Mouse (Mus musculus): ENCODE data around the gene Sgta.
A peak's percentile ranks its signal among the peaks of the same experiment; 100 is the strongest.
"Not testable (repeated sequence)": the region's sequence is repeated elsewhere in the genome, so short reads cannot be mapped to it uniquely, and the experiment has no call there.

Gene Sgta

DNA sequence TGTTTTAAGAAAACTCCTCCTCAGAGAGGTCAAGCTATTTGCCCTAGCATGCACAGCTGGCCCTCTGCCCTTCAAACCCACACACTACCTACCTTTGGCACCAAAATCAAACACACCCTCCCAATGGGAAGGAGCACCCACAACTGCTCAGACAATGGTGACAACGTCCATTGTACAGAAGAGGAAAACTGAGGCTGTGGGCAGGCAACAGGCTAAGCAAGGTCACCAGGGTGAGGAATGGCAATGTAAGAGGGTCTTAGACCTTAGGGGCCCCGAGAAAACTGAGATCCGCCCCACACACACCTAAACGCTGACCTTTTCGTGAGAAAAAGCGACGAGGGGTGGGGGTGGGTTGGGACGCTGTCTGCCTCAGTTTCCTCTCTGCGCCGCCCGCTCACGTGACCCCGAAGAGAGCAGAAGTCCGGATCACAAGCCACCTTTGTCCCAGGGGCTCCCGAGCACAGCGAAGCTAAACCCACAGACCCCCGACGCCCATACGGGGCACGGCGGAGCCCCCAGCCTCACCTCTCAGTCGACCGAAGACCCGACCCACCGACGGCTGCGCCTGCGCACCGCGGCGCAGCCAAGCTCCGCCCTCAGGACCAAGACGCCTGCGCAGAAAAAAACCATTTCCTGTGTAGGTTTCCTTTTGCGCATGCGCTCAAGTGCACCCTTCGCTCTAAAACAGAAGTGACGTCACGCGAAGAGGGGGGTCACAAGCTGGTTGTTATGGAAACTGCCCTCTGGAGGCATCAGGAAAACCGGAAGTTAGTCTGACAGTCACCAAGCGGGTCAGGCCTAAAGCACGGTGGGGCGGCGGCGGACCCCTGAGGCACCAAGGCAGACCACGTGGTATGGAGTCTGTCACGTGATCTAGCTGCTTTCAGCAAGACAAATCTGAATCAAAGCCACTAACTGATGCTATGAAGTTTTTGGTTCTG is at the start of gene Sgta:
Gene Sgta (minus strand): TSS at position 579 of the 941 bp plus-strand sequence.
- DNase-seq, result peak; percentile 100

DNA sequence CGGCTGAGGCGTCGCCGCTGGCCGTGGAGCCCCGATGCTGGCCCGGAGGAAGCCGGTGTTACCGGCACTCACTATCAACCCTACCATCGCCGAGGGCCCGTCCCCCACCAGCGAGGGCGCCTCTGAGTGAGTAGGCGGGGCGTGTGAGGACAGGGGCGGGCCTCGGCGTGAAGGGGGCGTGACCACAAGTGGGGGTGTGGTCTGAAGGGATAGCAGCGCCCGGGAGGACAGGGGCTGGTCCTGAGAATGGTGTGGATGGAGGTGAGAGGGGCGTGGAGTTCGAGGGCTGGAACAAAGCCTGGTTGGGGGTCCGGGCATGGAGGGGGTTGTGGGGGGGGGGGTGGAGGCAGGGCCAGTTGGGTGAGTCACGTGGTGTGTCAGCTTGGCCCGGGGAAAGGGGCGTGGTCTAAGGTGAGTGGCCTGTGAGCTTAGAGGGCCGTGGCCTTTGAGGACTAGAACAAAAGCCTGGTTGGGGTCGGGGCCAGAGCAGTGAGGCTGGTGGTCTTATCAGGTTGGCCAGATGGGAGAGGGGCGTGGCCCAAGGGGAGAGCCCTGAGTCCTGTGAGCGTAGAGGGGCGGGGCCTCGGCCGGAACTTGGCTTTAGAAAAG is 46.2 kb upstream of the Sgta start:
- DNase-seq, result peak; percentile 87

DNA sequence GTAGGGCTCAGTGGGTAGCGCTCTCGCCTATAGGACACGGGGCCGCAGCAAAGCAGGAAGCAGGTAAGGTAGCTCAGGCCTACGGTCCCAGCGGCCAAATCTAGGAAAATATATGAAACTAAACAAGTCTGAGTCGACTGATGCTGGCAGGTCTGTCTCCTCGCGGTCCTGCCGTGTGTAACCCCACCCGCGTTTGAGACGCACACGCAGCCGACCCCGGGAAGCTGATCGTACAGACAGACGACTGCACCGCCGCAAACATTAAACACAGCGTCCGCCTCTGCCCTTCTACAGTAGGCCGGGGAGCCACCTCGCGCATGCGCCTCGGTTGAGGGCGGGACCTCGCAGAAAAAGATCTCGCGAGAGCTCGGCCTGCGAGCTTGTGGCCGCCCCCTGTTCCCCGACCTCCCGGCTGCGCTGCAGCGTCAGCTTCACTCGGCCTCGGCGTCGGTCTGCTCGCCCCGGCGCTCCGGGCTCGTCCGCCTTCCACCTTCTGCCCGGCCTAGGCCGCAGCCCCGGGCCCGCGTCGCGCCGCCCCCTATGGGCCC is 45.7 kb upstream of the Sgta start, which contains the start of gene Map2k2:
Gene Map2k2 (plus strand): TSS at position 351 of the 548 bp plus-strand sequence.
- peak; percentile 96 for DNase-seq

DNA sequence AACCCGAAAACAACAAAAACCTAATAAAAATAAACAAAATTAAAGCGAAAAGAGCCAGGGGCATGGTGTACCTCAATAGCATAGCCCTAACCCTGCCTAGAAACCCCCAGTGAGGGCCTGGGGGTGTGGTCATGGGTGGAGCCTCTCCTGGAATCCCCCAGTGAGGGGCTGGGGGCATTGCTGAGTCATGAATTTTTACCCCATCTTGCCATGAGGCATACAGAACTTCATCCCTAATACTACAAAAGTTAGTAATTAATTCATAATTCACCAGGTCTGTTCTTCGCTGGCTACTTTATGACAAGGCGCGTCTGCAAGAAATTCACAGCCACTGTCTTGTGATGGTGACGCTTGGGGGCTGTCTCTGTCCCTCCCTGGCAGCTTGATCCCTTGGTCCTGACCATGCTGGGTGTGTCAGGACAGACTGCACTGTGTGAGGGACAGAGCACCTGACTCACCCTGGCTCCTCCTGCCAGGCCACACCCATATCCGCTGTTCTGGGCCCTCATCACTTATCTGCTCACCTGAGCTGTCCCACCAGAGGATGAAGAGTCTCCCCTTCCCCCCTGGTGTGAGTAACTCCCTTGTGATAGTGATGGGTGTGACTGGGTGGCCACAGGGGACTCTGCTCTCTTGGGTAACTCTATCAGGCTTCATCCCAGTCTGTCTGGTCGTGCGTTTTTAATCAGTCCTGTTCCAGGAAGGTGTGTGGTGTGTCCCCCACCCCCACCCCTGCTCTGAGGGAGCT is 35.1 kb upstream of the Sgta start:
- no peak for DNase-seq

DNA sequence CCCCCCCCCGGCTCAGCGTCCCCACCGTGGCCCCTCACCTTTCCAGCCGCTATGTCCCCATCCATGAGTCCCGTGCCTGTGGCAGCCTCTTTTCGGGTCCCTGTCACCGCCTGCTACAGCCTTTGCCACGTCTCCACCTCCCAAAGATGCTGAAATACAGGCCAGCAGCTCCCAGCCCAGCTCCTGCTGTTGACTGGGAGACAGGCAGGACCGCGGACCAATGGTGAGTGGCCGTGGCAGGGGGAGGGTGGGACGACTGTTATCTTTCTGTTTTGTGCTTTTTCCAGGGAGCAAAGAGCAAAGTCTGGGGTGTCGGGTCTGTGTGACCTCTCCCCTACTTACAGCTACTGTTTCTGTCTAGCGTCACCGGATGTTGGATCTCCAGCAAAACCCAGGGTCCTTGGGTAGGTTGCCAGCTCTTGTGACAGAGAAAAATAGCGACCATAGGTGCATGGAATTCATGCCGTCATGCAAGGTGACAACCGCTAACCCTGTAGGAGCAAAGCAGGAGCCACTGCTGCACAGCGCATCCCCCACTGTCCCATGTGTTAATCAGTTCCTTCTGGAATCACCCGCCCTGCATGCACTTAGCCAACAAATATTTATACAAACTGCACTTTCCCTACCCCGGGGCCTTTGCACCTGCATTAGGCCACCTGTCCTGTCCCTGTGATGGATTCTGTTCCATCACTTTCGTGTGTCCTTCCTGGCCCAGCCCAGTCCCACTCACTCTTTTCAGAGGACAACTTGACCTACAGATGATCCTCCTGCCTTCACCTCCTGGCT is 32.7 kb upstream of the Sgta start:
- peak; percentile 86 for DNase-seq

DNA sequence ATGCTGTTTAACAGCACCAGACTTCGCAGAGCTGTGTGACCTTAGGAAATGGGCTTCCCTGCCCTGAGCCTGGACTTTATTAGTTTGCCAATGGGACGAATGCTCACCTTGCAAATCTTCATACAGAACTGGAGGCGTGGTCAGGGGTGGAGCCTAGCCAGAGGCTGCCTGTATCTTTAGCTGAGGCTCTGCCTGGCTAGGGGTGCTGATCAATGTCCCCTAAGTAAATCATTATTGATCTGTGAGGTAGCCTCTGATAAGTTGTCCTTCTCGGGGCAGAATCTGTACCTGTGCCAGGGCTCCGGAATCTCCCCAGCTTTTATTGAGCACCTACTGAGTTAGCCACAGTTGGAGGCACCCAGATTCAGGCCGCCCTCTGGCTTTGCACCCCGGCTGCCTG is 30.6 kb upstream of the Sgta start:
- no peak for DNase-seq

DNA sequence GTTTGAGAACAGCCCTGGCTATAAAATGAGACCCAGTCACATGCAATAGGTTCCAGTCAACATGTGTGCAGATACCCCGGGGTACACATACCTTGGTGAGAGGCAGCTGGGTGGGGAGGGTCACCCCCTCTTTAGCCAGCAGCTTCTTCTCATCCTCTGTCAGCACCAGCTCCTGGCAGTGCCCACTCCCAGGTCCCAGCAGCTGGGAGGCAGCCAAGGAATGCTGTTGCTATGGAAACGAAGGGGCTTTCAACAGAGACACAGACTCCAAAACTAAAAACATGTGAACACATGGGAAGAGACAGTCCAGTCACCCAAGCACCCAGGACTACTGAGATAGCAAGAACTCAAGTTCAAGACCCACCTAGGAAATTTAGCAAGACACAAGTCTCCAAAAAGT is 29.2 kb upstream of the Sgta start:
- no peak for DNase-seq

DNA sequence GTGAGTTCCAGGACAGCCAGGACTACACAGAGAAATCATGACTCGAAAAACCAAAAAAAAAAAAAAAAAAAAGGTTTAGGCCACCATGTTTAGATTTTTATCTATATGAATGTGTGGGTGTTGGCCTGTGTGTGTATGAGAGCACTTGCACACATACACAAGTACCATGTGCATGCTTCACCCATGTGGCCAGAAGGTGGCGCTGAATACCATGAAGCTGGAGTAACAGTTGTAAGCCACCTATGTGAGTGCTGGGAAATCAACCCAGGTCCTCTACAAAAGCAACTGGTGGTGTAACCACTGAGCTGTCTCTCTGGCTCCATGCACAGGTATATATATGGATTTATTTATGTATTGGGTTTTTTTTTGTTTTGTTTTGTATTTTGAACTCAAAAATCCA is 27.0 kb upstream of the Sgta start:
- DNase-seq, result no peak

DNA sequence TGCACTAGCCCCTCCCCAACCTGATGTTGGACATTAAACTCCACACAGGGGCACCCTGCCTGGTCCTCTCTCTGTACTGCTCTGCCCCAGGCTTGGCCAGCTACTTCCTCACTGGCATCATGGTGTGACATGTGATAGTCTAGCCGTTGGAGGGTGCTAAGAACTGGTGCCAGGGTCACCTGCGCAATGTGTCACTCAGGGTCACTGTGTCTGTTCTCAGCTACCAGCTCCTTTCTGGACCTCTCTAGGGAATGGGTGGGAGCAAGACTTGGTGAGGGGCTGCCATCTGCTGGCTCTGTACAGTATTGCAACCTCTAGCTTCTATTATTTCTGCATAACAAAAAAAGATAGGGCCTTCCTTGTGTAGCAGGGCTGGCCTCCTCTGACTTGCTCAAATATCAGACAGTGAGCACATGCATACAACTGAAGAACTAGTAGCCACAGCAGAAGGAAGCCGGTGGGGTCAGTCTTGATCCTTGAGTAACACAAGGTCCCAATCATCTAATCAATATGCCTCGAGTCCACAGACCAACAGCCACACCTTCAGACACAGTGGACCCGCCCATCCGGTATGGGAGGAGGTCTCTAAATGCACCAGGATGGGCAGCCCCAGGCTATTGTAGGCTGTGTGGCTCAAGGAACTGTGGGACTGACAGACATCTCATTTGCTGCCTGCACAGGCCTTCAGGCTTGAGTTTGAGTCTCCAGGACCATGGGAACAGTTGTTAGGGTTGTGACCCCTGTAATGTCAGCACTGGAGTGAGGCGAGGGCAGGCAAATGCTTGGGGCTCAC is 22.4 kb upstream of the Sgta start:
- peak; percentile 59 for DNase-seq

DNA sequence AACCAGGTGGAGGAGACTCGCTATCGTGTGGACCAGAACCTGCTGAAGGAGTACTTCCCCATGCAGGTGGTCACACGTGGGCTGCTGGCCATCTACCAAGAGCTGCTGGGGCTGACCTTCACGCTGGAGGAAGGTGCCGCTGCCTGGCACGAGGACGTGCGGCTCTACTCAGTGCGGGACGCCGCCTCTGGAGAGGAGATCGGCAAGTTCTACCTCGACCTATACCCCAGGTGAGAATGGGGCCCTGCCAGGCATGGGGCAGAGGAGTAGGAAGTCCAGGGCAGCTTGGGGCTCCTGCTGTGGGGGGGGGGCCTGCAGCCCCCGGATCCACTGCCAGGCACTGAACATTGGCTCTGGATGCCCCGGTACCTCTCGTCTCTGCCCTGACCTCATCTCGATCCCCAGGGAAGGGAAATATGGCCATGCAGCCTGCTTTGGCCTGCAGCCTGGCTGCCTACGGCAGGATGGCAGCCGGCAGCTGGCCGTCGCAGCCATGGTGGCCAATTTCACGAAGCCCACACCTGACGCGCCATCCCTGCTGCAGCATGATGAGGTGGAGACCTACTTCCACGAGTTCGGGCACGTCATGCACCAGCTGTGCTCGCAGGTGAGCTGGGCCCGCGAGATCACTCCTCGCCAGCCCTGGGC is 20.2 kb upstream of the Sgta start:
- no peak for DNase-seq

DNA sequence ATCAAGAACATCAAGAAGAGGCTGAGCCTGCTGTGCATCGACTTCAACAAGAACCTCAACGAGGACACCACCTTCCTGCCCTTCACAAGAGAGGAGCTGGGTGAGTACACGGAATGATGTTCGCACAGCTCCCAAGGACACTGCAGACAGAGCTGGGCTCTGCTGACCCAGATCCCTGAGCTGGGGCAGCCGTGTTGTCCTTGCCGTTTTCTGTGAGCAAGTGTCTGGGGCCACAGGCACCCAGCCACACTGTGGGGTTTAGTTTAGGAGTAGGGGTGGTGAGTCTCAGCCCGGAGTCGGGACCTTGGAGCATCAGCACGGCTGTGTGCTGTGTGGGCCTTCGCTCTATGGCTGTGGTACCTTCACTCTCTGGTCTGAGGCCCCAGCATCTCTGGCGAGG is 17.9 kb upstream of the Sgta start:
- no peak for DNase-seq

DNA sequence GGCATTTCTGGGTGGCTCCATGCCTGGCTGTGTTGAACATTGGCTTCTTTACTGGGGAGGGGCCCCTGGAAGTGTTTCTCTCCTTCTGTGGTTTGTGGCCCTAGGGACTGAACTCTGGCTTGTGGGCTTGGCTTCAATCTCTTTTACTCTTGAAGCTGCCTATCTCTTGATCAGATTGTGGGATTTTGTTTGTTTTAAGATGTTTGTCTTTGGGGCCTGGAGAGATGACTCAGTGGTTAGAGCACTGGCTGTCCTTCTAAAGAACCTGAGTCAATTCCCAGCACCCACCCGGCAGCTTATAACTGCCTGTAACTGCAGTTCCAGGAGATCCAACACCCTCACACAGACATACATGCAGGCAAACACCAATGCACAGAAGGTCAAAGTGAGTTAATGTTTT is 16.4 kb upstream of the Sgta start:
- no peak for DNase-seq

DNA sequence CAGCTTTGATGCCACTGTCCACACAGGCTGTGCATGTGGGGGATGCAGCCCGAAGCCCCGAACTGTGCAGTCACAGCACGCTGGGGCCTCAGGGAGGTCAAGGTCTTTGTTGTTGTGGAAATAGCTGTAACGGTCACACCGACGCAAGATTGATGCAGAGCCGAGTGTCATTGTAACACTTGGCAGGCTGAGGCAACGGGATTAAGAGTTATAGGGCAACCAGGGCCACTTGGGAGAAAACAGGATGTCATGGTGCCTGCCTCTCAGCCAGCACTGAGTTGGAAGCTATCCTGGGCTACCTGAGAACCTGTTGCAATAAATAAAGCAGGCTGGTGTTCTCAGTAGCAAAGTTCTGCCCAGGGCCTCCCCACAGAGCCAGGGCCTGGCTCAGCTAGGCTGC is 15.8 kb upstream of the Sgta start:
- DNase-seq, result no peak

DNA sequence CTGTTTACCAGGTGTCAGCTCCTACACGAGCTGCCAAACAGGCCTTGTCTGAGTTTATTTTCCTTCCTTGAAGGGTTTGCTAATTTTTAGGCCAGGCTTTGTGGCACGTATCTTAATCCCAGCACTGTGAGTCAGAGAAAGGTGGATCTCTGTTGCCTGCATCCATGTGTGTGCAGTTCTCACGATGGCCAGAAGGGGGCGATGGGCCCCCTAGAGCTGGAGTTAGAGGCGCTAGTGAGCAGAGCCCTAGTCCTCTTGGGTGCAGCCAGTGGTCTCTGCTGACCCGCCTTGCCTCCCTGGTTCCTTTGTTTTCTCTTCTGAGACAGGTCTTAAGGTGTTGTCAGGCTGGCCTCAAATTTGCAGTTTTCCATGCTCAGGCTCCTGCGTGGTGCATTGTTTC is 13.5 kb upstream of the Sgta start:
- DNase-seq, result no peak

DNA sequence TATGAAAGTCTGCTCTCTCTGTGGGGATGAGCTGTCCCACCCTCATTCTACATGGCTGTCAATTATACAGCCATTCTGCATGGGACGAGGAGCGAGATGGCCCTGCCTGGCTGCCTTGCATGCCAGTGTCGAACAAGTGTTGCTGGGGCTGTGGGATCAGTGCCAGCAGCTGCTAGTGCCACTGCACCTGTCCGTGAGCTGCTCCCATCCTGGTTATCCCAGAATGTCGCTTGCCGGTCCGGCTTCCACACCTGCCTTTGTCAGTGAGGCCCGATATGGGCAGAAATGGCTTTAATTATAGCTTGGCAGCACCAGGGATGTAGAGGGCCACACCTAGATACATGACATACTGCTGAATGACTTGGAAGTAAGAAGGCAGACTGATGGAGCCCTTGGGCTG is 12.3 kb upstream of the Sgta start:
- DNase-seq, result no peak

DNA sequence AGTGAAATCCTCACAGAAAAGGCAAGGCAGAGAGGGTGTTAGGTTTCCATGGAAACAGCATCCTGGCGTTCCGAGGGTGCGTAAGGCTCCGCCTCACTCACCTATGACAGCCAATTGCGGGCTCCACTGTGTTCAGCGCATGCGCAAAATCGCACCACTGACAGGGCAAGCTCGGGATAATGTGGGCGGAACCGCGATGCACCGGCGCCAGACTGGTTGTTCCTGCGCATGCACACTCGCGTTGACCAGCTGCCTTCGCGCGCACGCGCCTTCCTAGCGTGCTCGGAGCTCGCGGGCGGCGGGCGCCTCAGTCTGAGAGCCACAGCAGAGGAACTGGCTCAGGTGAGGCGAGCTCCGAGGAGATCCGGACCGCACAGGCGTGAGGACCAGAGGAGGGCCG is 9.9 kb upstream of the Sgta start, which contains the start of gene Thop1:
Gene Thop1 (plus strand): TSS at position 200 of the 400 bp plus-strand sequence.
- peak; percentile 99 for DNase-seq

DNA sequence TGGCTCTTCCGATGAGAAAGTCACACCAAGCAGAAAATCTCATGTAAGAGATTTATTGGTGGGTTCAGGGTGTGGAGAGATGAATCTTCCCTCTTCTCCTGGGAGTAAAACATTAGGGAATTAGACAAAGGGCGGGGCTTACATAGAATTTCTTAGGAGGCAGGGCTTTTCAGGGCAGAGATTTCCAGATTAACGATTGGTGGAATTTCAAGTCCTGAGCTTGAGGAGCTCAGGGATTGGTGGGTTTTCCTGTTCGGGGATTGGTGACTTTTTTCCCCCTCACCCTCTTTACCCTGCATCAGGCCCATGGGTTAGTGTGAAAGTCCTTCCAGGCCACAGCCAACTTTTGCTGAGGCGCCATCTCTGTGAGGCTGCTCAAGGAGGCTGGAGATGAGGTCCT is 8.7 kb upstream of the Sgta start:
- DNase-seq, result no peak

DNA sequence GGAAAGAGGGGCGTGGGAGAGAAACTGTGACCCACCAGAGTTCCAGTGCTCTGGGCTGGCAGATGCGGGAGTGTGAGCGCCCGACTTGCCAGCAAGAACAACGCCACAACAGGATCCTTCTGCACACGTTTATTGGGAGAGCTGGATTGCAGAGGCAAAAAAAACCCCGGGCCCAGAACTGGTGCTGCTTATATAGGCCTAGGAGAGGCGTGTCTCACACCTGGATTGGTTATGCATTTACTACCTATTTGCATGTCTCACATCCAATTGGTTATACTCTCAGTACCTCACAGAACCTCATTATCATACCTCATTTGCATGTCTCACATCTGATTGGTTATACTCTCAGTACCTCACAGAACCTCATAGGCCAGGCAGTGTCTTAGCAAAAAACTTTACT is 4.5 kb upstream of the Sgta start:
- DNase-seq, result not testable (repeated sequence)

DNA sequence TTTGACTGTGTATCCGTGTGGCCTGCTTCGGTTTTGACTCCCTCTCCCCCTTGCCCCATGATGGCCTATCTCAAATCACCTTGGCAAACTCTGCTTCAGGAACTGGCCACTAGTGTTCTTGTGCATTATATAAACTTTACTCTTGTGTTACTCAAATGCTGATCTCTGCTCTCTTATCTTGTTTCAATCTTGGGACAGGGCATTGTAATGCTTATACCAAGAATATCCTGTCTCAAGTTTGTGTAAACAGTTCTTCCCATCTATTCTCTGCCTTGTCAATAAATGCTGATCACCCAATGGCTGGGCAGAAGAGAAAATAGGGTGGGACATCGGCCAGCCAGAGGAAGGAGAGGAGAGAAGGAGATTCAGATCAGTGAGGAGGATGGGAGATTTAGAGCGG is 2.7 kb upstream of the Sgta start:
- no peak for DNase-seq

DNA sequence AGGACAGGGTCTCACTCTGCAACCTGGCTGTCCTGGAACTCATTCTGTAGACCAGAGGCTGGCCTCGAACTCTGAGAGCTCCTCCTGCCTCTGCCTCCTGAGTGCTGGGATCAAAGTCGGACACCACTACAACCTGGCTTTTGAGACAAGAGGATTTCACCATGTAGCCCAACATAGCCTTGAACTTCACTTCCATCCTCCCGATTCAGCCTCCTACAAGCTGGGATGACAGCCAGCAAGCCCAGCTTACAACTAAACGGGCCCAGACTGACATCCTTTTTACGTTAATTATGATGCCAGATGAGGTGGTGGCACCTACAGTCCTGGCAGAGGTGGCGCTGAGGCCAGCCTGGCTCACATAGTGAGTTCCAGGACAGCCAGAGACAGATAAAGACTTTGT is 1.1 kb downstream of the Sgta start:
- DNase-seq, result no peak
